Mouse (Mus musculus): ENCODE results near the gene Gnmt.

- no peak for TF ChIP-seq USF2 (IDR thresholded peaks at IDR 0.05; ENCODE audit: borderline replicate concordance in 1 of 2, insufficient read depth in 1 of 2, low read depth in 1 of 2, low read length in 2 of 2)
- TF ChIP-seq CTCF (IDR thresholded peaks at IDR 0.05 in 2 of 3, conservative IDR thresholded peaks at IDR 0.05 in 1 of 3; ENCODE audit: control insufficient read depth in 1 of 3, insufficient read depth in 1 of 3, low read depth in 2 of 3, low read length in 3 of 3, poor library complexity in 1 of 3, severe bottlenecking in 1 of 3): no peak
- TF ChIP-seq MAZ (IDR thresholded peaks at IDR 0.05; ENCODE audit: low read depth, low read length): no peak
- TF ChIP-seq MEF2A (IDR thresholded peaks at IDR 0.05; ENCODE audit: extremely low read depth, insufficient replicate concordance, low read depth, low read length, poor library complexity, severe bottlenecking): no peak
- no peak for TF ChIP-seq HCFC1 (IDR thresholded peaks at IDR 0.05; ENCODE audit: low read depth, low read length)
- no peak for TF ChIP-seq E2F4 (IDR thresholded peaks at IDR 0.05; ENCODE audit: borderline replicate concordance, low read depth, low read length)
- no peak for TF ChIP-seq SMC3 (IDR thresholded peaks at IDR 0.05; ENCODE audit: low read depth, low read length)
- no peak for TF ChIP-seq JUND (IDR thresholded peaks at IDR 0.05; ENCODE audit: low read depth, low read length)
- TF ChIP-seq GABPA (IDR thresholded peaks at IDR 0.05; ENCODE audit: low read depth, low read length): no peak
- TF ChIP-seq MAX (IDR thresholded peaks at IDR 0.05; ENCODE audit: low read length): no peak
Measured at GRCm38 (mm10) chr17:46728904-46729318, at the start of gene Gnmt.
